Comparison of ENCODE assay signal across 25 mouse cellular contexts in genomic region chr2:21044781-21045180, GRCm38 (mm10).
DNase-seq lines count a peak whose midpoint lies in the region; ATAC-seq and TF ChIP-seq lines count a peak whose summit lies in the region.
"Had no signal": no experiment of that assay in that cellular context is flagged by ENCODE, and none has a peak within 500 bp of the region (broad histone marks: within the 10 kb centered on the region; RNA-seq: fewer than 3 reads in every experiment).

No protein-coding gene starts in this region.

- no peaks in the 10 kb centered on the region for H3K36me3 ChIP-seq in heart, adult 2 months (ENCODE audit: control insufficient read depth, insufficient read depth, low read length)
- H3K36me3 ChIP-seq in midbrain, embryonic 10.5 days = no peaks in the 10 kb centered on the region
- no peaks in the 10 kb centered on the region for H3K36me3 ChIP-seq in midbrain, embryonic 15.5 days (replicated peaks)
- H3K36me3 ChIP-seq in forebrain, embryonic 15.5 days = no peaks in the 10 kb centered on the region
- H3K36me3 ChIP-seq: embryonic facial prominence, embryonic 12.5 days; heart, embryonic 10.5 days; heart, embryonic 15.5 days; limb, embryonic 12.5 days; liver, embryonic 15.5 days; stomach, embryonic 15.5 days had no signal

- H3K79me2 ChIP-seq in heart, adult 2 months (replicated peaks; ENCODE audit: control insufficient read depth, insufficient read depth, low read length) = no peaks in the 10 kb centered on the region

- intact Hi-C loops in heart, adult 2 months (cut with DNase I) = no loop called here

- H3K4me1 ChIP-seq in heart, adult 2 months (ENCODE audit: control insufficient read depth, insufficient read depth, low read length) = no peaks in the 10 kb centered on the region
- H3K4me1 ChIP-seq in midbrain, embryonic 10.5 days = peaks cover 31% of the 10 kb centered on the region
- peaks cover 13% of the 10 kb centered on the region for H3K4me1 ChIP-seq in midbrain, embryonic 15.5 days
- peaks cover 18% of the 10 kb centered on the region for H3K4me1 ChIP-seq in forebrain, embryonic 15.5 days
- H3K4me1 ChIP-seq: embryonic facial prominence, embryonic 12.5 days; heart, embryonic 10.5 days; limb, embryonic 12.5 days; liver, embryonic 15.5 days; stomach, embryonic 15.5 days had no signal

- peak; percentile 66 for DNase-seq in heart, adult 11 months
- DNase-seq in heart, adult 2 months = no peak
- DNase-seq in midbrain, embryonic 10.5 days (ENCODE audit: low spot score) = no peak
- peak; percentile 15 for DNase-seq in retina, embryonic 14.5 days (ENCODE audit: low spot score)
- no peak for DNase-seq in kidney, postnatal 4 days
- DNase-seq: adrenal gland, postnatal 25 days; cerebellum, adult 11-12 months; cerebellum, adult 9-11 months; embryo, embryonic 11 days; heart, postnatal 36 days; kidney, adult 11 months; kidney, postnatal 14 days; lung, postnatal 36 days; right cerebral cortex, postnatal 25 days had no signal

- H3K9ac ChIP-seq in heart, adult 2 months (ENCODE audit: low read depth, low read length) = no peak overlapping the region
- H3K9ac ChIP-seq in midbrain, embryonic 15.5 days = no peak overlapping the region
- H3K9ac ChIP-seq in forebrain, embryonic 15.5 days (replicated peaks) = no peak overlapping the region
- H3K9ac ChIP-seq: embryonic facial prominence, embryonic 12.5 days; heart, embryonic 15.5 days; limb, embryonic 12.5 days; liver, embryonic 15.5 days; stomach, embryonic 15.5 days had no signal

- no peaks in the 10 kb centered on the region for H3K27me3 ChIP-seq in heart, adult 2 months (ENCODE audit: control insufficient read depth, insufficient read depth, low read length)
- no peaks in the 10 kb centered on the region for H3K27me3 ChIP-seq in midbrain, embryonic 10.5 days (ENCODE audit: low read depth, poor library complexity, severe bottlenecking)
- H3K27me3 ChIP-seq in midbrain, embryonic 15.5 days (replicated peaks) = no peaks in the 10 kb centered on the region
- no peaks in the 10 kb centered on the region for H3K27me3 ChIP-seq in forebrain, embryonic 15.5 days
- H3K27me3 ChIP-seq: embryonic facial prominence, embryonic 12.5 days; heart, embryonic 15.5 days; liver, embryonic 15.5 days; stomach, embryonic 15.5 days had no signal

- no peak for TF ChIP-seq EP300 in heart, adult 2 months (IDR thresholded peaks at IDR 0.05; ENCODE audit: insufficient read depth, low read depth, low read length)

- no peak for TF ChIP-seq CTCF in heart, adult 2 months (IDR thresholded peaks at IDR 0.05)

- H3K9me3 ChIP-seq in midbrain, embryonic 10.5 days (replicated peaks) = no peaks in the 10 kb centered on the region
- no peaks in the 10 kb centered on the region for H3K9me3 ChIP-seq in midbrain, embryonic 15.5 days
- no peaks in the 10 kb centered on the region for H3K9me3 ChIP-seq in forebrain, embryonic 15.5 days
- H3K9me3 ChIP-seq: embryonic facial prominence, embryonic 12.5 days; heart, embryonic 10.5 days; heart, embryonic 15.5 days; limb, embryonic 12.5 days; liver, embryonic 15.5 days; stomach, embryonic 15.5 days had no signal

- H3K27ac ChIP-seq in heart, adult 2 months = no peak overlapping the region
- H3K27ac ChIP-seq in midbrain, embryonic 10.5 days (replicated peaks) = peak overlapping the region; percentile 78
- H3K27ac ChIP-seq in midbrain, embryonic 15.5 days = no peak overlapping the region
- H3K27ac ChIP-seq in forebrain, embryonic 15.5 days (replicated peaks) = peak overlapping the region; percentile 62
- H3K27ac ChIP-seq: embryonic facial prominence, embryonic 12.5 days; heart, embryonic 10.5 days; heart, embryonic 15.5 days; left cerebral cortex, adult 2 months; limb, embryonic 12.5 days; liver, embryonic 15.5 days; stomach, embryonic 15.5 days had no signal

- no peak for TF ChIP-seq POLR2A in heart, adult 2 months (IDR thresholded peaks at IDR 0.05; ENCODE audit: insufficient read depth, low read depth, low read length)

- no peak overlapping the region for H3K4me2 ChIP-seq in midbrain, embryonic 15.5 days
- H3K4me2 ChIP-seq in forebrain, embryonic 15.5 days (replicated peaks) = no peak overlapping the region
- H3K4me2 ChIP-seq: embryonic facial prominence, embryonic 12.5 days; heart, embryonic 15.5 days; limb, embryonic 12.5 days; liver, embryonic 15.5 days; stomach, embryonic 15.5 days had no signal

- ATAC-seq in midbrain, embryonic 15.5 days (replicated peaks) = no peak
- no peak for ATAC-seq in forebrain, embryonic 15.5 days (replicated peaks)
- ATAC-seq: CD4-positive, CD25-positive, alpha-beta regulatory T cell, adult 4 months; inflammation-experienced regulatory T-cells, adult 6 months had no signal

- 91% methylated on average over 7 of the region's 7 CpGs for WGBS in heart, adult 2 months
- 91% methylated on average over 7 of the region's 7 CpGs for WGBS in midbrain, embryonic 10.5 days
- 88% methylated on average over 7 of the region's 7 CpGs for WGBS in midbrain, embryonic 15.5 days
- WGBS in forebrain, embryonic 15.5 days = 80% methylated on average over 7 of the region's 7 CpGs

- H3K4me3 ChIP-seq in heart, adult 2 months = no peak overlapping the region
- H3K4me3 ChIP-seq in midbrain, embryonic 10.5 days = no peak overlapping the region
- H3K4me3 ChIP-seq in midbrain, embryonic 15.5 days = no peak overlapping the region
- H3K4me3 ChIP-seq in forebrain, embryonic 15.5 days = no peak overlapping the region
- H3K4me3 ChIP-seq: embryonic facial prominence, embryonic 12.5 days; heart, embryonic 10.5 days; heart, embryonic 15.5 days; left cerebral cortex, adult 2 months; limb, embryonic 12.5 days; liver, embryonic 15.5 days; stomach, embryonic 15.5 days had no signal

Comparison
In these comparisons a context has a peak if more than half of its experiments do, and no peak if none do; other contexts are left out.
1. DNase-seq: peak in heart, adult 11 months (single experiment) and retina, embryonic 14.5 days (single experiment); none in heart, adult 2 months (0 of 2), midbrain, embryonic 10.5 days (single experiment) and kidney, postnatal 4 days (0 of 2).
2. H3K27ac ChIP-seq: peak in midbrain, embryonic 10.5 days (single experiment) and forebrain, embryonic 15.5 days (single experiment); none in heart, adult 2 months (single experiment) and midbrain, embryonic 15.5 days (single experiment).